Mouse (Mus musculus): Measurements from ENCODE around the gene Olfr401. TPM values are rescaled to one million over a fixed set of nuclear protein-coding genes. Genes with fewer than 3 reads are reported as not detected.
"Not testable (repeated sequence)": the region's sequence is repeated elsewhere in the genome, so short reads cannot be mapped to it uniquely, and the experiment has no call there.

The Olfr401 gene
- polyA plus RNA-seq (2012; ENCODE audit: insufficient read depth, insufficient read length, low replicate concordance, missing spikeins): not detected in 2 replicates

DNA sequence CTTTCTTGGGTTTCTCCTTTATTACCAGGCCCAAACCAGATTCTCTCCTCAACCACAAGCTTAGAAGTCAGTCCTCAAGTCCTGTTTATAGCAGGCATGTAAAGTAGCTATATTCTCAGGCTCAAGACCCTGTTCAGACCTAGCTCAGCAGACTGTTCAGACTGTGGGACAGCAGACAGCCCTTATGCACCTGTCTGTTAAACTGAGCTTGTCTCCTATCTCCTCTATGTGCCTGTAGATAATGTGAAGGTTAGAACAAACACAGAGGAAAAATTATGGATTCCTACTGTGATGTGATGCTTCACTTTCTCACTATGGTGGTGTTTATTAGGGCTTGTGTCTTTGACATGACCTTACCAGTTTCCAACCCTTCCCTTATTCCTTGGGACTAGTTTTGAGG is at the start of gene Olfr401:
Gene Olfr401 (plus strand): TSS at position 301 of the 400 bp plus-strand sequence.
- Histone ChIP-seq H3K4me3 (ENCODE audit: insufficient read depth, low read depth, low read length) (no peak within 1 kb of the TSS), H3K4me1 (ENCODE audit: control insufficient read depth, insufficient read depth, low read length) (no peaks in the 10 kb centered on the region), H3K27ac (ENCODE audit: insufficient read depth, low read depth, low read length) (no peak within 1 kb of the TSS)
- no peak for TF ChIP-seq POLR2A (IDR thresholded peaks at IDR 0.05; ENCODE audit: insufficient read depth, low read depth, low read length)
- TF ChIP-seq CTCF (IDR thresholded peaks at IDR 0.05; ENCODE audit: insufficient read depth, low read depth, low read length): no peak

DNA sequence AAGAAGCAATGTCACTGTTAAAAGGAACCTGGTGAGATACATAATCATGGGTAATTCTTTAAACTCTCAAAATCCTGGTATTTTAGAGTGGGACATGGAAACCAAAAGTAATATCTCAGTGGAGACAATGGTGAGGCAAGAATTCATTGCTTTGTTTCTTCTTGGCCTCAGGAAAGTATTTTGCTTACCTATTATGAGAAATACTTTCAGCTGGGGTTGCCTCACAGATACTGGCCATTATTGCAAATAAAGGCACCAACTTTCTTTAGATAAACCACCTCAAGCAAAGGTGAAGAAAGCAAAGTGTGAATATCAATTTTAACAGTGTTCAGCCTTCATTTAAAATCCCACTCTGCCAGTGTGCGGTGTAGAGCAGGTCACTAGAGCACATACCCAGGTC is 43.9 kb upstream of the Olfr401 start, which contains the start of gene Zfp616:
Gene Zfp616 (plus strand): TSS at position 301 of the 400 bp plus-strand sequence.
- 97% methylated on average over 1 of the region's 1 CpGs for WGBS
- TF ChIP-seq POLR2A (IDR thresholded peaks at IDR 0.05; ENCODE audit: insufficient read depth, low read depth, low read length) (no peak), CTCF (IDR thresholded peaks at IDR 0.05; ENCODE audit: insufficient read depth, low read depth, low read length) (no peak)
- H3K4me1 ChIP-seq (ENCODE audit: control insufficient read depth, insufficient read depth, low read length): no peaks in the 10 kb centered on the region

DNA sequence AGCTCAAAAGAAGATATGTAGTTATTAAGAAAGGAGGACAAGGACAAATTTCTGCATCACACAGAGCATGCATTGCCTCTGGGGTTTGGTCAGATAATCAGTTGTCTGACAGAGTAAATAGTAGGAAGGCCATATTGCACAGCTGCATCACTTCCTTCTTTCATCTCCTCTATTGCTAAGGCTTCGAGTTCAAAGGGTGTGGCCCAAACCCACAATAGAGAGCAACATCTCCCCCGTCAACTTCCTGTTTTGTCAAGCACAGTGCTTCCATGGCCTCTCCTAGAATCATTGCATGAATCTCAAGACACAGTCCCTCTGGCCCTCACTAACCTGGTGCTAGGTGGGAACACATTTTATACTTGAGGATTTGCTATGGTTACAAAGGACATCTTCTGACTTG is 12.8 kb upstream of the Olfr401 start:
- 86% methylated on average over 2 of the region's 2 CpGs for WGBS
- Histone ChIP-seq H3K27ac (ENCODE audit: insufficient read depth, low read depth, low read length) (no peak overlapping the region), H3K4me1 (ENCODE audit: control insufficient read depth, insufficient read depth, low read length) (no peaks in the 10 kb centered on the region), H3K4me3 (ENCODE audit: insufficient read depth, low read depth, low read length) (no peak overlapping the region)
- TF ChIP-seq CTCF (IDR thresholded peaks at IDR 0.05; ENCODE audit: insufficient read depth, low read depth, low read length): no peak
- no peak for TF ChIP-seq POLR2A (IDR thresholded peaks at IDR 0.05; ENCODE audit: insufficient read depth, low read depth, low read length)

More for the DNA sequence above, 43.9 kb upstream of the Olfr401 start, which contains the start of gene Zfp616:
- Histone ChIP-seq H3K4me3 (ENCODE audit: insufficient read depth, low read depth, low read length) (no peak within 1 kb of the TSS), H3K27ac (ENCODE audit: insufficient read depth, low read depth, low read length) (no peak within 1 kb of the TSS)

DNA sequence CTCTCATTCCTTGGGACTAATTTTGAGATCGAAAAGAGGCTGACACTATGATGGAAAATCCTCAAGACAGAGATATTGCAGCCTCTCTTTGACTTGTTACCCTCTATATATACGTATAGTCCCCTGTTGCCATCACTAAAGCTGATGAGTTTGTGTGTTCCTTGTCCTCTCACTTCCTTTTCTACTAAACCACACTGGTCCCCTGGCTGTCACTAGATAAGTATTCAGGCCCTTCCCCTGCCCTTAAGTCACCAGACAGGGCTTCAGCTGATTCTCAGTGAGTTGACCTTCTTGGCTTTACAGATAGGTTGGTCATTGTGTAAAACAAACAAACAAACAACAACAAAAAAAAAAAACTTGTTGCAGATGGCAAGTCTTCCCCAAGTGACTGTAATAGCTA is 12.0 kb upstream of the Olfr401 start:
- no peaks in the 10 kb centered on the region for H3K4me1 ChIP-seq (ENCODE audit: control insufficient read depth, insufficient read depth, low read length)
- H3K4me3 ChIP-seq (ENCODE audit: insufficient read depth, low read depth, low read length): no peak overlapping the region
- no peak overlapping the region for H3K27ac ChIP-seq (ENCODE audit: insufficient read depth, low read depth, low read length)
- WGBS: 30% methylated on average over 2 of the region's 2 CpGs
- no peak for TF ChIP-seq POLR2A (IDR thresholded peaks at IDR 0.05; ENCODE audit: insufficient read depth, low read depth, low read length)
- TF ChIP-seq CTCF (IDR thresholded peaks at IDR 0.05; ENCODE audit: insufficient read depth, low read depth, low read length): no peak

DNA sequence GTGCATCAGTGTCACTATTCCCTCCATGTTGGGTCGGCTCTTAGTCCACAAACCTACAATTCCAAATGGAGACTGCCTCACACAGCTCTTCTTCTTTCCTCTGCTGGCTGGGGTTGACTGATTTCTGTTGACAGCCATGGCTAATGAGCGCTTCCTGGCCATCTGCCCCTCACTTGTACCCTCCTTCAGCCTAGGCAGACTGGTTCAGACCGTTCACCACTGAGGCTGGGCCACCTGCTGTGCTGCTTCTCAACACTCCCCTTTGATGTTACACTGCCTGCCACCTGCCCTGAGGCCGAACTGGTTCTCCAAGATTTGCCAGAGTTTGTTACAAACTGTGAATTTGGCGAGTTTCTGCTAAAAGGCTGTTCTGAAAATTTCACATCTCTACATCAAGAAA is 8.4 kb upstream of the Olfr401 start:
- Histone ChIP-seq H3K4me1 (ENCODE audit: control insufficient read depth, insufficient read depth, low read length) (no peaks in the 10 kb centered on the region), H3K4me3 (ENCODE audit: insufficient read depth, low read depth, low read length) (no peak overlapping the region), H3K27ac (ENCODE audit: insufficient read depth, low read depth, low read length) (no peak overlapping the region)
- WGBS: 43% methylated on average over 5 of the region's 5 CpGs
- TF ChIP-seq CTCF (IDR thresholded peaks at IDR 0.05; ENCODE audit: insufficient read depth, low read depth, low read length): no peak

DNA sequence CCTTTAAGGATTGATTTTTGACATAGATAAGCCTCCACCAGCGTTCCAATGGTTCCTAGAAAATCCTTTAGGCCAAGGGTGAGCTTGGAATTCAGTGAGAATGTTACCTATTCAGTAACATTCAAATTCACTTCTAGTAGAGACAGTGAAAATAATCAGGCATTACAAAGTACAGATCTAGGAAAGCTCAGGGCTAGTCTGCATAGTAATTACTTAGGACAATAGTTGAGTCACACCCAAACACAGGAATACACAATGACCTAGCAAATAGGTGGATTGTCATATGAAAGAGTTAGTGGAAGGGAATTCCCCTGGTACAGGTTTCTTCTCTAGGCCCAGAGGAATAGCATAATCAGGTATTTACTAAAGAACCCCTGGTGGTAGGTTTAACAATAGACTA is 26.5 kb downstream of the Olfr401 start:
- H3K4me1 ChIP-seq (ENCODE audit: control insufficient read depth, insufficient read depth, low read length); H3K27ac ChIP-seq (ENCODE audit: insufficient read depth, low read depth, low read length); H3K4me3 ChIP-seq (ENCODE audit: insufficient read depth, low read depth, low read length): not testable (repeated sequence)
- WGBS: 31% methylated on average over 1 of the region's 1 CpGs

DNA sequence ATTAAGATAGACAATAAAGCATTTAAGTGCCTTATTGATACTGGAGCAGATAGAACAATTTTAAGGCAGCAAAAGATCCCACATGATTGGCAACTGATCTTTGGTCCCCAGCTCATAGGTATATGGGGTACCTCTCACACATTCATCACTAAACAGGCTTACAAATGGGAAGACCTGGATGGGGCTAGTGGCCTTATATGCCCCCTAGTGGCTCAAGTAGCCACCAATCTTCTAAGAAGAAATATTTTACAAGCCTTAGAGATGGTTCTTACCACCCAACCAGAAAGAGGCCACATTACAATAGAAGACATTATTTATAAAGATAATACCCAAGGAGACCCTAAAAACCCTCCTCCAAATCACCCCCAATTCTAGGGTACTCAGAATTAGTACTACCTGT is 32.4 kb downstream of the Olfr401 start:
- Histone ChIP-seq H3K4me3 (ENCODE audit: insufficient read depth, low read depth, low read length) (no peak overlapping the region), H3K4me1 (ENCODE audit: control insufficient read depth, insufficient read depth, low read length) (no peaks in the 10 kb centered on the region), H3K27ac (ENCODE audit: insufficient read depth, low read depth, low read length) (no peak overlapping the region)
- TF ChIP-seq POLR2A (IDR thresholded peaks at IDR 0.05; ENCODE audit: insufficient read depth, low read depth, low read length): no peak
- no peak for TF ChIP-seq CTCF (IDR thresholded peaks at IDR 0.05; ENCODE audit: insufficient read depth, low read depth, low read length)

DNA sequence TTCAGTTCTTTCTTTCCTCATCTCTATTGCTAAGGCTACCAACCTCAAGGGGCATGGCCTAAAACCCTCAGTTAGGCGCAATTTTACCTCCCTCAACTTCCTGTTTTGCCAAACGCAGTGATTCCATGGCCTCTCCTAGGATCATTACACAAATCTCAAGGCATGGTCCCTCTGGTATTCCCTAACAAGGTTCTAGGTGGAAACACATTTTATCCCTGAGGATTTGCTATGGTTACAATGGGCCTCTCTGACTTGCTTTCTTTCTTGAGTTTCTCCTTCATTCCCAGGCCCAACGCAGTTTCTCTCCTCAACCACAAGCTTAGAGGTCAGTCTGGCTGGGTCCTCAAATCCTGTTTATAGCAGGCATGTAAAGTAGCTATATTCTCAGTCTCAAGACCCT is 39.7 kb downstream of the Olfr401 start, which contains the start of gene Olfr402:
Gene Olfr402 (plus strand): TSS at position 301 of the 400 bp plus-strand sequence.
- Histone ChIP-seq H3K4me1 (ENCODE audit: control insufficient read depth, insufficient read depth, low read length) (no peaks in the 10 kb centered on the region), H3K4me3 (ENCODE audit: insufficient read depth, low read depth, low read length) (no peak within 1 kb of the TSS), H3K27ac (ENCODE audit: insufficient read depth, low read depth, low read length) (no peak within 1 kb of the TSS)
- 60% methylated on average over 3 of the region's 3 CpGs for WGBS
- no peak for TF ChIP-seq CTCF (IDR thresholded peaks at IDR 0.05; ENCODE audit: insufficient read depth, low read depth, low read length)
- no peak for TF ChIP-seq POLR2A (IDR thresholded peaks at IDR 0.05; ENCODE audit: insufficient read depth, low read depth, low read length)

DNA sequence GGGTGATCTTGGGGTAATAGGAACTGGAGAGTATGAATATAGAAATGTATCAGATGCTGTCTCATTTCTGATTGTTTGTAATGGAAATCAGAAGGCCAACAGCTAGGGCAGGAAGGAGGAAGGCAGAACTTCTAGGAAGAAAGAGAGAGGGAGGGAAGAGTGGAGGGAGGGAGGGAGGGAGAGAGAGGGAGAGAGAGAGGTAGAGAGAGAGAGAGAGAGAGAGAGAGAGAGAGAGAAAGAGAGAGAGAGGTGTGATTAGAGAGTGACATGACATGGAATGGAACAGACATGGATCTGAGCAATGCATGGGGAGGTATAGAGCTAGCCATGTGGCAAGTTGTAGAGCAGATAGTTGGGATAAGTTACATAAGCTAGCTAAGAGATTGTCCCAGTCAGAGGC is 55.3 kb downstream of the Olfr401 start:
- H3K27ac ChIP-seq (ENCODE audit: insufficient read depth, low read depth, low read length): no peak overlapping the region
- H3K4me1 ChIP-seq (ENCODE audit: control insufficient read depth, insufficient read depth, low read length): no peaks in the 10 kb centered on the region
- H3K4me3 ChIP-seq (ENCODE audit: insufficient read depth, low read depth, low read length): no peak overlapping the region
- no peak for TF ChIP-seq POLR2A (IDR thresholded peaks at IDR 0.05; ENCODE audit: insufficient read depth, low read depth, low read length)
- TF ChIP-seq CTCF (IDR thresholded peaks at IDR 0.05; ENCODE audit: insufficient read depth, low read depth, low read length): no peak

Other genes with a start within 250 kb of the Olfr401 start
- not detected in 2 replicates for gene Olfr394, start 222.9 kb upstream of the Olfr401 start, polyA plus RNA-seq (2012; ENCODE audit: insufficient read depth, insufficient read length, low replicate concordance, missing spikeins)
- gene Olfr395, start 204.4 kb upstream of the Olfr401 start, polyA plus RNA-seq (2012; ENCODE audit: insufficient read depth, insufficient read length, low replicate concordance, missing spikeins): not detected in 2 replicates
- gene Olfr23, start 177.0 kb upstream of the Olfr401 start, polyA plus RNA-seq (2012; ENCODE audit: insufficient read depth, insufficient read length, low replicate concordance, missing spikeins): not detected in 2 replicates
- gene Olfr397, start 152.9 kb upstream of the Olfr401 start, polyA plus RNA-seq (2012; ENCODE audit: insufficient read depth, insufficient read length, low replicate concordance, missing spikeins): not detected in 2 replicates
- gene Olfr398, start 123.3 kb upstream of the Olfr401 start, polyA plus RNA-seq (2012; ENCODE audit: insufficient read depth, insufficient read length, low replicate concordance, missing spikeins): not detected in 2 replicates
- gene Olfr139, start 57.2 kb upstream of the Olfr401 start, polyA plus RNA-seq (2012; ENCODE audit: insufficient read depth, insufficient read length, low replicate concordance, missing spikeins): not detected in 2 replicates
- gene Olfr399, start 57.1 kb upstream of the Olfr401 start, polyA plus RNA-seq (2012; ENCODE audit: insufficient read depth, insufficient read length, low replicate concordance, missing spikeins): not detected in 2 replicates
- gene Zfp616, start 43.8 kb upstream of the Olfr401 start, polyA plus RNA-seq (2012; ENCODE audit: insufficient read depth, insufficient read length, low replicate concordance, missing spikeins): not detected in 2 replicates
- not detected in 2 replicates for gene Olfr402, start 39.8 kb downstream of the Olfr401 start, polyA plus RNA-seq (2012; ENCODE audit: insufficient read depth, insufficient read length, low replicate concordance, missing spikeins)
- gene Olfr403, start 72.5 kb downstream of the Olfr401 start, polyA plus RNA-seq (2012; ENCODE audit: insufficient read depth, insufficient read length, low replicate concordance, missing spikeins): not detected in 2 replicates
- gene Olfr43, start 97.7 kb downstream of the Olfr401 start, polyA plus RNA-seq (2012; ENCODE audit: insufficient read depth, insufficient read length, low replicate concordance, missing spikeins): not detected in 2 replicates
- gene Olfr406, start 146.1 kb downstream of the Olfr401 start, polyA plus RNA-seq (2012; ENCODE audit: insufficient read depth, insufficient read length, low replicate concordance, missing spikeins): not detected in 2 replicates
- not detected in 2 replicates for gene Olfr59, start 170.0 kb downstream of the Olfr401 start, polyA plus RNA-seq (2012; ENCODE audit: insufficient read depth, insufficient read length, low replicate concordance, missing spikeins)
- not detected in 2 replicates for gene Olfr410, start 224.3 kb downstream of the Olfr401 start, polyA plus RNA-seq (2012; ENCODE audit: insufficient read depth, insufficient read length, low replicate concordance, missing spikeins)
- gene Olfr411, start 238.9 kb downstream of the Olfr401 start, polyA plus RNA-seq (2012; ENCODE audit: insufficient read depth, insufficient read length, low replicate concordance, missing spikeins): not detected in 2 replicates
- not detected in 2 replicates for gene Olfr412, start 248.4 kb downstream of the Olfr401 start, polyA plus RNA-seq (2012; ENCODE audit: insufficient read depth, insufficient read length, low replicate concordance, missing spikeins)

All from olfactory bulb, adult 2 months (tissue).